Mouse (Mus musculus) testis, postnatal 14 days (tissue): Measurements from ENCODE around the gene Myh14.

ENCODE experiments used
- DNase-seq: peaks from one replicate; pipeline ENCODE4 v3.0.0; 2021; ENCODE audit warnings: low spot score

Myh14 gene

GRCm38 (mm10) chr7:44669103-44669502, 1.5 kb downstream of the Myh14 start:
- DNase-seq: no peak

- no peak for DNase-seq
These were observed 2.5 kb downstream of the Myh14 start for GRCm38 (mm10) chr7:44667996-44668738.

- no peak for DNase-seq
These were observed 4.2 kb downstream of the Myh14 start for GRCm38 (mm10) chr7:44666462-44666861.

- DNase-seq: no peak
These were observed 5.9 kb downstream of the Myh14 start for GRCm38 (mm10) chr7:44664731-44665130.

- DNase-seq: no peak
These were observed 7.1 kb downstream of the Myh14 start for GRCm38 (mm10) chr7:44663546-44663945.

- no peak for DNase-seq
These were observed 8.1 kb downstream of the Myh14 start for GRCm38 (mm10) chr7:44662569-44662968.

- DNase-seq: no peak
These were observed 8.5 kb downstream of the Myh14 start for GRCm38 (mm10) chr7:44662168-44662567.

GRCm38 (mm10) chr7:44661219-44661618, 9.4 kb downstream of the Myh14 start:
- DNase-seq: no peak

GRCm38 (mm10) chr7:44655504-44655903, 15.1 kb downstream of the Myh14 start:
- DNase-seq: peak; percentile 72

GRCm38 (mm10) chr7:44653773-44654172, 16.9 kb downstream of the Myh14 start:
- no peak for DNase-seq

GRCm38 (mm10) chr7:44651416-44651815, 19.2 kb downstream of the Myh14 start:
- DNase-seq: no peak

GRCm38 (mm10) chr7:44649990-44650389, 20.7 kb downstream of the Myh14 start:
- DNase-seq: no peak

- DNase-seq: no peak
These were observed 21.5 kb downstream of the Myh14 start for GRCm38 (mm10) chr7:44649094-44649610.

- DNase-seq: no peak
These were observed 22.9 kb downstream of the Myh14 start for GRCm38 (mm10) chr7:44647729-44648128.

GRCm38 (mm10) chr7:44647042-44647724, 23.5 kb downstream of the Myh14 start:
- DNase-seq: no peak

- no peak for DNase-seq
These were observed 24.7 kb downstream of the Myh14 start for GRCm38 (mm10) chr7:44645951-44646350.

GRCm38 (mm10) chr7:44645256-44645655, 25.4 kb downstream of the Myh14 start:
- DNase-seq: no peak

GRCm38 (mm10) chr7:44641887-44642286, 28.8 kb downstream of the Myh14 start:
- DNase-seq: no peak

GRCm38 (mm10) chr7:44640843-44641605, 29.6 kb downstream of the Myh14 start:
- DNase-seq: no peak

- DNase-seq: no peak
These were observed 32.0 kb downstream of the Myh14 start for GRCm38 (mm10) chr7:44638663-44639062.

- DNase-seq: no peak
These were observed 34.0 kb downstream of the Myh14 start for GRCm38 (mm10) chr7:44636684-44637083.

- DNase-seq: no peak
These were observed 37.2 kb downstream of the Myh14 start for GRCm38 (mm10) chr7:44633407-44633806.

- no peak for DNase-seq
These were observed 38.0 kb downstream of the Myh14 start for GRCm38 (mm10) chr7:44632676-44633075.
